Mouse (Mus musculus) stomach, embryonic 16.5 days (tissue): ENCODE results near the gene Poldip3. TPM values are rescaled to one million over a fixed set of nuclear protein-coding genes. Genes with fewer than 3 reads are reported as not detected.

ENCODE experiments used
- ATAC-seq: fragments of 200-750 bp; cut with Nextera tagmentation; 2 replicates; pipeline ENCODE4 v1.8.0; 2017; ENCODE audit warnings: moderate number of reproducible peaks, moderate TSS enrichment; ENCODE audit not compliant: insufficient read depth, low FRiP score
- H3K27ac ChIP-seq: fragments of 300-500 bp; sonication (generic); 2 replicates; pipeline ENCODE4 v1.5.1; 2014; ENCODE audit warnings: low read length
- H3K27me3 ChIP-seq: fragments of 300-500 bp; sonication (generic); 2 replicates; pipeline ENCODE4 v1.6.1; 2014; ENCODE audit warnings: low read length, control low read depth, mixed read lengths; ENCODE audit not compliant: control insufficient read depth, insufficient read depth
- H3K36me3 ChIP-seq: fragments of 300-500 bp; sonication (generic); 2 replicates; pipeline ENCODE4 v1.6.1; 2014; ENCODE audit warnings: low read length; ENCODE audit not compliant: control insufficient read depth, insufficient read depth
- H3K4me1 ChIP-seq: fragments of 300-500 bp; sonication (generic); 2 replicates; pipeline ENCODE4 v1.6.1; 2014; ENCODE audit warnings: low read length, control low read depth, mixed read lengths; ENCODE audit not compliant: control insufficient read depth, insufficient read depth
- H3K4me2 ChIP-seq: fragments of 300-500 bp; sonication (generic); 2 replicates; pipeline ENCODE4 v1.6.1; 2014; ENCODE audit warnings: low read depth, low read length, mixed read lengths
- H3K4me3 ChIP-seq: fragments of 300-500 bp; sonication (generic); replicated peaks from 2 replicates; pipeline ENCODE4 v1.5.1; 2014; ENCODE audit warnings: mild to moderate bottlenecking, low read length
- H3K9ac ChIP-seq: fragments of 300-500 bp; sonication (generic); 2 replicates; pipeline ENCODE4 v1.6.1; 2014; ENCODE audit warnings: low read length
- H3K9me3 ChIP-seq: fragments of 300-500 bp; sonication (generic); replicated peaks from 2 replicates; pipeline ENCODE4 v1.6.1; 2016; ENCODE audit warnings: low read length, control low read depth; ENCODE audit not compliant: control insufficient read depth
- WGBS: fragments of 180-500 bp; shearing (Covaris S2); extraction: QIAGEN DNeasy Blood & Tissue Kit; methylation state at CpG from one replicate; pipeline ENCODE4 v1.1.7; 2014; 5-methylcytosine and 5-hydroxymethylcytosine counted together
- polyA plus RNA-seq: library from polyadenylated mRNA; unstranded; fragments of >200 nt; fragmentation: Nextera tagmentation; extraction: Ambion mirVana; gene quantifications from 2 replicates; pipeline ENCODE4 v1.2.1, GENCODE M21; 2015

Poldip3 gene
- polyA plus RNA-seq, 1 experiment from 2014 or later: 121 TPM

DNA sequence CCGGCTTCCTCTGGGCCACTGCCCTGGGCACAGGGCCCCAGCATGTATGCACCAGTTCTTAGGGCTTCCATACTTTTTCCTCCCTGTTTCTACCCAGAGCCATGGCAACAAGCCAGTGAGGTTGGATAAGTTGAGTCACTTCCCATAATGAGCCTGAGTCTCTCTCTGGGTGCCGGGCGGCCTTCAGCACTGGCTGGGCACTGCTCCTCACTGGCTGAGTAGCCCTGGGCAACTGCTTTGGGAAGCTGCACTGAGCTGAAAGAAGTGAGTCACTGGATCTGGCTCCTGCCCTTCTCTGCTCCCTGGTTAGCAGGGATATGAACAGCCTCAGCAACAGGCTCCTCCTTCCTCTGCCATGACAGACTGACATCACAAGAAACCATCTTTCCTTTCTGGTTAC lies 17.5 kb upstream of the Poldip3 start:
- H3K36me3 ChIP-seq: peaks cover 3% of the 10 kb centered on the region; the same call in 1 of the 2 replicates
- no peak for ATAC-seq
- 72% methylated on average over 3 of the region's 3 CpGs for WGBS
- peak overlapping the region; percentile 51 for H3K9ac ChIP-seq
- peak overlapping the region; percentile 44; the same call in 1 of the 2 replicates for H3K4me2 ChIP-seq
- peak overlapping the region; percentile 91 for H3K27ac ChIP-seq
- no peaks in the 10 kb centered on the region for H3K9me3 ChIP-seq
- H3K4me3 ChIP-seq: no peak overlapping the region
- H3K4me1 ChIP-seq: peaks cover 62% of the 10 kb centered on the region
- H3K27me3 ChIP-seq: no peaks in the 10 kb centered on the region

GRCm38 (mm10) chr15:83165526-83166315 lies 16.5 kb upstream of the Poldip3 start:
- H3K27me3 ChIP-seq: no peaks in the 10 kb centered on the region
- H3K9ac ChIP-seq: no peak overlapping the region
- no peak overlapping the region for H3K4me2 ChIP-seq
- peaks cover 3% of the 10 kb centered on the region for H3K36me3 ChIP-seq
- H3K4me1 ChIP-seq: peaks cover 53% of the 10 kb centered on the region
- 87% methylated on average over 13 of the region's 13 CpGs for WGBS
- no peak overlapping the region for H3K4me3 ChIP-seq
- H3K27ac ChIP-seq: peak overlapping the region; percentile 91
- ATAC-seq: no peak
- no peaks in the 10 kb centered on the region for H3K9me3 ChIP-seq

- no peaks in the 10 kb centered on the region for H3K27me3 ChIP-seq
- peak; percentile 51; the same call in 1 of the 2 replicates for ATAC-seq
- H3K27ac ChIP-seq: peak overlapping the region; percentile 82
- no peak overlapping the region for H3K4me3 ChIP-seq
- H3K9ac ChIP-seq: 0 out of 2 replicates have a peak overlapping the region, but pooled peaks have one; percentile 31
- peaks cover 46% of the 10 kb centered on the region for H3K4me1 ChIP-seq
- H3K4me2 ChIP-seq: no peak overlapping the region
- WGBS: 49% methylated on average over 5 of the region's 5 CpGs
- peaks cover 9% of the 10 kb centered on the region for H3K36me3 ChIP-seq
- no peaks in the 10 kb centered on the region for H3K9me3 ChIP-seq
Measured at GRCm38 (mm10) chr15:83164971-83165471, 15.8 kb upstream of the Poldip3 start.

GRCm38 (mm10) chr15:83162818-83163485 lies 13.8 kb upstream of the Poldip3 start:
- Histone ChIP-seq H3K9me3 (no peaks in the 10 kb centered on the region), H3K36me3 (peaks cover 19% of the 10 kb centered on the region), H3K4me2 (no peak overlapping the region), H3K4me3 (no peak overlapping the region), H3K27ac (no peak overlapping the region), H3K4me1 (peaks cover 30% of the 10 kb centered on the region), H3K9ac (no peak overlapping the region), H3K27me3 (no peaks in the 10 kb centered on the region)
- WGBS: 81% methylated on average over 11 of the region's 11 CpGs
- no peak for ATAC-seq

- Histone ChIP-seq H3K9ac (no peak overlapping the region), H3K4me1 (peaks cover 20% of the 10 kb centered on the region), H3K27me3 (no peaks in the 10 kb centered on the region), H3K4me3 (no peak overlapping the region), H3K4me2 (no peak overlapping the region), H3K36me3 (peaks cover 19% of the 10 kb centered on the region), H3K27ac (no peak overlapping the region), H3K9me3 (no peaks in the 10 kb centered on the region)
- ATAC-seq: no peak
- 90% methylated on average over 4 of the region's 4 CpGs for WGBS
Measured at GRCm38 (mm10) chr15:83162001-83162400, 12.8 kb upstream of the Poldip3 start.

DNA sequence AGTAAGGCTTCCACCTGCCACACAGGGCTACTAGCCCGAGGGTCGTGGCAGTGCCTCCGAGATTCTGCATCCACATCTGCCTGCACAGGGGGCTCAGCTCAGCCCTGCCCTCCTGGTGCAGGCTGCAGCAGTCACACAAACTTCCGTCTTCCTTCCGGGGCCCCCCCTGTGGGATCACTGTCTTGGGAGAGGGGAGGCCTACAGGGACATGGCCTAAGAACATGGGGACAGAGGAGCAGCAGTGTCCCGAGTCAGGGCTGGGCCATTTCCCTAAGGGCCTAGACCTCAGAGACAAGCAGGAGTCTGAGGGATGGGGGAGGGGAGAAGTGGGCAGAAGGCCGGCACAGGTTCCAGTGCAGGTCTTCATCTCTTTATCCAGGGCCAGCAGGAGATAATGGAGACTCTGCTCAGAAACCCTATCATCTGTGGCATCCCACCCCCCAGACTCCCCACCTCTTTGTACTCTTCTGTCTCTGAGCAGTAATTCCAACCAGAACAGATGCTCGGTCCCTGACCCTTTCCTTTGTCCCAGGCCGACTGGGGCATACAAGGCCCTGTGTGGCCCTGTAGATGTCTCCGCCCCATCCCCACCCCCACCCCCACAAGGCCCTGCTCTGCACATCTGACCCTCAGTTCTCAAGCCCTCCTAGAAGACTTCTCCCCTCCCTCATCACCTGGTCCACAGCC lies 12.0 kb upstream of the Poldip3 start:
- H3K27me3 ChIP-seq: no peaks in the 10 kb centered on the region
- no peak overlapping the region for H3K4me3 ChIP-seq
- H3K4me1 ChIP-seq: peaks cover 12% of the 10 kb centered on the region
- ATAC-seq: no peak
- no peak overlapping the region for H3K9ac ChIP-seq
- peaks cover 19% of the 10 kb centered on the region for H3K36me3 ChIP-seq
- H3K9me3 ChIP-seq: no peaks in the 10 kb centered on the region
- no peak overlapping the region for H3K4me2 ChIP-seq
- H3K27ac ChIP-seq: no peak overlapping the region
- 70% methylated on average over 10 of the region's 10 CpGs for WGBS

GRCm38 (mm10) chr15:83160561-83160960 lies 11.4 kb upstream of the Poldip3 start:
- no peaks in the 10 kb centered on the region for H3K27me3 ChIP-seq
- no peak overlapping the region for H3K27ac ChIP-seq
- 91% methylated on average over 4 of the region's 4 CpGs for WGBS
- ATAC-seq: no peak
- peaks cover 19% of the 10 kb centered on the region for H3K36me3 ChIP-seq
- H3K4me1 ChIP-seq: peaks cover 7% of the 10 kb centered on the region
- no peak overlapping the region for H3K4me3 ChIP-seq
- H3K9me3 ChIP-seq: no peaks in the 10 kb centered on the region
- no peak overlapping the region for H3K4me2 ChIP-seq
- no peak overlapping the region for H3K9ac ChIP-seq

DNA sequence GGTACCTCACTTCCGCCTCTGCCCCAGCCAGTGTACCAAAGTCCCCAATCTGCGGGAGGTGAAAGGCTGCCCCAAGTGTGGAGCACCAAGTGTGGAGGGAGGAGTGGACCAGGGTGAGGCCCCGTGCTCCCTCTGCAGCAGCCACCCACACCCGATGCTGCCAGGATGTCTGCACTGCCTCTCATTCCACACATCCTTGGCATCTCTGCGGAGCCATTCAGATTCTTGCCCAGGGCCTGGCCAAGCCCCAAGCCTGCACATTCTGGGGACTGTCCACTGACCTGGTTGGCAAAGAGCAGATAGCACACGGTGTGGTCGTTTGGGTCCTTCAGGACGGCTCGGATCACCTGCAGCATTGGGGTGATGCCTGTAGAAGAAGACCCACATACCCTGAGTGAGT lies 10.6 kb upstream of the Poldip3 start:
- Histone ChIP-seq H3K4me2 (no peak overlapping the region), H3K27me3 (no peaks in the 10 kb centered on the region), H3K4me3 (no peak overlapping the region), H3K9ac (no peak overlapping the region), H3K4me1 (peaks cover 2% of the 10 kb centered on the region), H3K27ac (no peak overlapping the region), H3K36me3 (peaks cover 19% of the 10 kb centered on the region), H3K9me3 (no peaks in the 10 kb centered on the region)
- 94% methylated on average over 9 of the region's 9 CpGs for WGBS
- no peak for ATAC-seq
